Mouse (Mus musculus) heart, postnatal 36 days (tissue): ENCODE data around the gene Olfr365. TPM values are rescaled to one million over a fixed set of nuclear protein-coding genes. Genes with fewer than 3 reads are reported as not detected.

Source experiments
- DNase-seq, 2 experiments: peaks; one replicate each; pipeline ENCODE4 v3.0.0; 2021 to 2022
- intact Hi-C: fragments of 180-260 bp; cut with DNase I; formaldehyde crosslinking; loops from one replicate; pipeline ENCODE4 v1.15.1; 2025
- total RNA-seq, 2 experiments: library from RNA; stranded (reverse); gene quantifications; 2 replicates each; pipeline ENCODE4 v1.2.3; 2021

Olfr365 gene
- not detected for total RNA-seq

DNA sequence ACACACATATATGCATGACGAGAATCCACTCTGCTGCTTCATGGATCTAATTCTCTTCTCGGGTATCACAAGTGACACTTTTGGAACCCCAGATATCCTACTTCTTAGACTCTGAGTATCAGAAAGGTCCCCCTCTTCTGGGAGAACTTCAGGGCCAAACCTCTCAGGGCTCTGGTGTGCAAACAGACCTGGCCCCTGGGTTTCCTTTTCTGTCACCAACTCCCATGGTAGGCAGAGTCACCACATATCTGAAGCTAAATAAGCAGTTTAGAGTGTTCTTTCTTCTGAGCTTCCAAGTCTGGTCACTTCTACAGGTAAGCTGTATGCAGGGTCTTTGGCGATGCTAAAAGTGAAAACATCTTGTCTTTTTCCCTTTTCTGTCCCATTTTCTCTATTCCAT, at the start of gene Olfr365:
TSS of gene Olfr365 (plus strand) at position 301 of the 400 bp plus-strand sequence.
- DNase-seq = no peak
- intact Hi-C loops = no loop called here

DNA sequence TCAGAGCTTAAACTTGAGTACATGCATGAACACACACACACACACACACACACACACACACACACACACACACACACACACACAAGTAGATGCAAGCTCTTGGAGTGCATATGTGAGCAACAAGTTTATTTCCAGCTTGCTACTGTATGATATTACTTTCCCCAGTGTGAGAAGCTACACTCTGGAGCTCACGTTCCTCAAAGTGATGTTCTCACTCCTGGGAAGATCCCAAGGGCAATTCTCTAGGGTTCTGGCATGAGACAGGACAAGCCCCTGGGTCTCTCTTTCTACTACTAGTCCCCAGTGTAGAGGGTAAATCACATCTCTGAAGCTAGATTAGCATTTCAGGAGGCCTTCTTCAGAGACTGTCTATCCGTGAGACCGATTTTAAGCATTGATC, 49.0 kb upstream of the Olfr365 start, which contains the start of gene Olfr364-ps1:
TSS of gene Olfr364-ps1 (plus strand) at position 301 of the 400 bp plus-strand sequence.
- intact Hi-C loops = no loop called here
- no peak for DNase-seq

DNA sequence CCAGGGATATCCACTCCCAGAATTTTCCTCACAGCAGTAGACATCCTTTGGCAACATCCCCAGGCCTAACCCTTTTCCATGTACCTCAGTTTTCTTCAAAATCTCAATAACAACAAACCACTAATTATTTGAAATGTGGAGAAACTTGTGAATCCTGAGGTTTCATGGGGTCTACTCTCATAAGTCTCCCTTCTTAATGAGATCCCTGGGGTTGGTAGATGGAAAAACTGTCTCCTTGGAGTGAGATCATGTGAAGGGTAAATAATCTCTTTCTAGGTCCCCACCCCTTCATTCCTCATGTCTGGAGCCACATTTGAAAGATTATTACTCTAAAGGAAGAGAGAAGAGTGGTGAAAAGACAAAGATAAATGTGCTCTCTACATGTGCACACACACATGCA, 23.3 kb downstream of the Olfr365 start, which contains the start of gene Olfr366:
TSS of gene Olfr366 (plus strand) at position 301 of the 400 bp plus-strand sequence.
- intact Hi-C loops = no loop called here
- DNase-seq = no peak

Other genes starting within 250 kb of the Olfr365 start
- gene Olfr357, start 194.4 kb upstream of the Olfr365 start, total RNA-seq = not detected
- gene Olfr358, start 178.9 kb upstream of the Olfr365 start, total RNA-seq = not detected
- not detected for gene Olfr360, start 122.5 kb upstream of the Olfr365 start, total RNA-seq
- gene Olfr361, start 98.9 kb upstream of the Olfr365 start, total RNA-seq = not detected
- not detected for gene Olfr362, start 70.3 kb upstream of the Olfr365 start, total RNA-seq
- not detected for gene Olfr364-ps1, start 48.9 kb upstream of the Olfr365 start, total RNA-seq
- not detected for gene Olfr366, start 23.4 kb downstream of the Olfr365 start, total RNA-seq
- not detected for gene Olfr368, start 138.3 kb downstream of the Olfr365 start, total RNA-seq
- 10 to 100 TPM; 20.3 to 20.7 TPM for gene Pdcl, start 171.1 kb downstream of the Olfr365 start, total RNA-seq
- gene Rc3h2, start 234.7 kb downstream of the Olfr365 start, total RNA-seq = 10 to 100 TPM; 34.8 to 35.0 TPM